Mouse (Mus musculus) frontal cortex, adult 2 months (tissue): ENCODE results near the gene Ica1. TPM values are rescaled to one million over a fixed set of nuclear protein-coding genes. Genes with fewer than 3 reads are reported as not detected.
A peak's percentile ranks its signal among the peaks of the same experiment; 100 is the strongest.

Experiments used
- DNase-seq, 2 experiments: peaks; one replicate each; pipeline ENCODE4 v3.0.0; 2022; ENCODE audit warnings: low spot score in 1 of 2; ENCODE audit errors: extremely low spot score in 1 of 2
- polyA plus RNA-seq: library from polyadenylated mRNA; depleted of rRNA; stranded (reverse); fragments of >200 nt; gene quantifications from 2 replicates; pipeline ENCODE4 v1.2.3, GENCODE M21; 2012

The Ica1 gene
- polyA plus RNA-seq, 1 experiment: 40.2 TPM

DNA sequence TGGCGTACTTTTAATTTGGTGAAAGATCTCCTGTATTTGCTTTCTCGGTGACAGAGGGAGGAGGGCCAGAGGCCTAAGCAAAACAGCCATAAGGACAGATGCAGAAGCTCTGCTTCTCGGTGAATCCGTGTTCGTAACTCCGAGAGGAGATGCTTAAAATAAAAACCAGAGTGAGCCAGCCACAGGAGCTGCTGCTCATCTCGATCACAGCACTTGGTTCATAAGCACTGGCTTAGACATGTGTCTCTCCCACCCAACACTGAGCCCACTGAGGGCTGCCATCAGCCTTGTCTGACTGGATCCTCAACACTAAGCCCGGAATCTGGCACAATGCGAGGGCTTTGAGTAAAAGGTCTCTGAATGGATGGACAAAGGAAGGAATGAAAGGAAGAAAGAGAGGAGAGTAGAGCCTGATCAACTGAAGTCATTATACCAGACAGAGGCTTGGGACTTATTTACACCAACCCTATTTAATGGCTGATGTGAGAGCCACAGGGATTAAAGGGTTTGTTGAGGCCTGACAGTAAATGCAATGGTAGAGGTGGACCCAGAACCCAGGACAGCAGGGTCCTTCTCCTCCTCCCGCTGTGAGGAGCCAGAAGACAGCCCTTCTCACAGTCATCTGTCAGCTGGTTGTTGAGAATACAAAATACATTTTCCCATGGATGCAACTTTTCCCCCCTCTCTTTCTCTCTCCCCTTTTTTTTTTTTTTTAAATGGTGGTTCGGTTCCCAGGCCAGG lies 85.0 kb downstream of the Ica1 start:
- DNase-seq: peak; percentile 21 to 45

DNA sequence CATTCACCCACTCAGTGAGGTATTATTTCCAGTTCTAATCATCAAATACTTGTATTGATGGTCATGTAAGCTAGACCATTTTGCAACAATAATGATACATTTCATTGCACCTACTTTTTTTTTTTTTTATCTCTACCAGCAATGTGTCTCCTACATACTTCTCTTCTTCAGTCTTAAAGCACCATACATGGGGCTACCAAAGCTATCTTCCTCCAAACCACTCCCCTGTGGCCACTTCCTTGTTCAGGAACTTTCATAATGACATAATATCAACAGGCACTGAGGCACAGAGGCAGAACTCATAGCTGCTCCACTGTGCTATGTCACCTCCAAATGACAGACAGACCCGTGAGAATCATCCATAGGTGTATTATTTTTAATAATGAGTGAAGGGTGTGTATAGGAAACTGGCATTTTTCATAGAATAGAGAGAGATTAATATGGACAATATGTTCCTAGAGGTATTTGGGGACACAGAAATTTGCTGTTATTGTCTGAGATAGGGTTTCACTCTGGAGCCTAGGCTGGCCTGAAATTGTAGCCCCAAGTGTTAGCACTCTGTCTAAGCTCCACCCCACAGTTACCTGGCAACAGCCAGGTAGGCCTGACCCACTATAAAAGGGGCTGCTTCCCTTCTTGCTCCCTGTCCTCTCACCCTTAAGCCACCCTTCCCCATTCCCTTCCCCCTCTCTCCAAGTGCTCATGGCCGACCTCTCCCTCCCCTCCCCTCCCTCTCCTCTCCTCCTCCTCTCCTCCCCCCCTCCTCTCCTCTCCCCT lies 86.9 kb downstream of the Ica1 start:
- no peak for DNase-seq

DNA sequence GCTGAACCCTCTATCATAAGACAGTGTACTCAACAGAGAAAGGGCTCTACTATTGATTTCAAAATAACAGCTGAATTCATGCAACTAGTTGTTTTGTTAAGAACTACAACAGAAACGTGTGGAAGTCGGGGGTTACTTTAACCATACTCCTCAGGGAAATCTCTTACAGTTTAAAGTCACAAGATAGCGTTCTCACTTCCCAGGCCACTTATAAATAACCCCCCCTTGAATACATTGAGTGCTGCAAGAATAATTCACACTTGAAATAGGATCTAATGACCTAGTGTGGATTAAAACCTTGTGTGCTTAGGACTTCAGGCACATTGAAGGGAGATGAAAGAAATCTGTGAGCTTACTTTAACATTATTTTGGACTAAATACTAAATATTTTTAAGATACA lies 87.8 kb downstream of the Ica1 start:
- DNase-seq: no peak

DNA sequence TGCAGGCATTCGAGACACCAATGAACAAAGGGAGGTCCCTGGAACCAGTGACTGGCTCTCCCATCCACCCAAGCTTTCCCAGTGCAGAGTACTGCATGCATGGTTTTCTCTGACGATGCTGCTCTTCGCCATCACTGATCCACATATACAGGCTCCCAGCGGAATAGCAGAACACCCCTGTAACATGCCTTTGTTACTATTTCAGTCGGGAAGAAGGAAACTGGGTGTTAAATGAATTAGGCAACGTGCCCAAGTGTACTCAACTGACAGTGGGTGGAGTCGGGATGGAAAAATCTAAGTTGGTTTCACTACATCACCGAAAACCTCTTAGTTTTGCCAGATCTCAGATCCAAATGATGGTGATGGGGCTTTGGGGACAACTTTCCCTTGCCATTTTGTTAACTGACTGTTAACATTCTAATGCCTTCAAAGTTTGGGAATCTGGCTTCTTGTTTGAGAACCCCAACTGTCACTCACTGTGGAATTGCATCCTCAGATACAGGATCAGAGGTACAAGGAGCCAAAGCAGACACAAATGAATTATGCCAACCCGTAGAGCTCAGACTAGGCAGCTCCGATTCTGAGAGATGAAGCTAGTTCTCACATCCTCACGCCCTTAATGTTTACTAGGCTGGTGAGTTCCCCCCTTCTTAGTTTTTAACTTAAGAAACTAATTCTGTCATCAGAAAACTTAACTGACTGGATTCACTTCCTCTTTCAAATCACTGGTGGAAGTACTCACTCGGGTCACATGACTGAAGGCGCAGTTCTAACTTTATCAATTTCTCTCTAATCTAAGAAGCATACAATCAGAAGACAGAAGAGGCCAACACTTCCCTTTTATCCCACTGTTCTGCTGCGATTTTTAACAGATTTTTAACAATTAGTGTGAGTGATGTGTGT lies 91.4 kb downstream of the Ica1 start:
- DNase-seq: peak in 1 of 2 experiments; percentile 69

DNA sequence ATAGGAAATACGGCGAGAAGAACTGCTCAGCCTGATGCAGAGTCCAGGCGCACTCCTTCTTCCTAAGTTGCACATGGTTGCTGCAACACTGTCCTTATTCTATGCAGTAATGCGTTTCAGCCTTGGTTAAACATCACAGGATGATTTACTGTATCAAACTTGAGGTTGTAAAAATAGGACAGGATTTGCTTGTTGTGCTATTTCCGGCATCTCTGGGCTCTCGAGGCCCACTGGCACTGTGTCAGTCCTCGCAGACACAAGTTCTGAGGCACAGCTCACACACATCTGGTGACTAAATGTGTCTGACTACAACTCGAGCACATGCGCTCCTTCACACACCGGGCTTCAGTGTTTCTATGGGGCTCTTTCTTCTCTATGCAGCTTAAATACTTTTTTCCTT lies 94.9 kb downstream of the Ica1 start:
- peak; percentile 57 to 64 for DNase-seq

DNA sequence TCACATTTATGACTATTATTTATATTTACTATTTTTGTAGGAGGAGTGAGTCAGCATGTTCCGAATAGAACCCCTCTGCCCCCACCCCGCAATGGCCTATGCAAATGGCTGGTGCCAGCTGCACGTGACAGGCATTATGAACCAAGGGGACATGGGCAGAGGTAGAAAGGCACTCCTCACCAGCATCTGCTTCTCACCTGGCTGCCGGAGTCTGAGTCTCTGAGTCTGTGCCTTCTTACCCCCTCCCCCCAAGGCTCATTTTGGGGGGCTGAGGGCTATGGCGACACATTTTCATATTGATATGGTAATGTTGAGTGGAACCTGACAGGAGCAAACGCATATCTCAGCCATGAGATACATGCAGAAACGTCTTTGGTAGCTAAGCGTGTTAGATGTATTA lies 97.4 kb downstream of the Ica1 start:
- no peak for DNase-seq

DNA sequence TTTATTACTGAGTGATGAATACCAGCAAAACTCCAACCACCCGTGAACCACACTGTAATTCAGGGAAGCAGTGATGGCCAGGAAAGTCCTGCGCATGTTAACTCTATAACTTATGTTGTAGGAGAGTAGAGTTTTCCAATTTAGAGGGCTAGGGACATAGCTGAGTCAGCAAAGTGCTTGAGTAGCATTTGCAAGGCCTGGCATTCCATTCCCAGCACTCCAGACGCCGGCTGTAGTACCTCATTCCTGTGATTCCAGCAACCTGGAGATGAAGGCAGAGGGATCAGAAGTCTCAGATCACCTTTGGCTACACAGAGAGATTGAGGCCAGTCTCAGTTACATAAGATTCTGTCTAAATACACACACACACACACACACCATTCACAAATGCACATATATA lies 105.3 kb downstream of the Ica1 start:
- no peak for DNase-seq

DNA sequence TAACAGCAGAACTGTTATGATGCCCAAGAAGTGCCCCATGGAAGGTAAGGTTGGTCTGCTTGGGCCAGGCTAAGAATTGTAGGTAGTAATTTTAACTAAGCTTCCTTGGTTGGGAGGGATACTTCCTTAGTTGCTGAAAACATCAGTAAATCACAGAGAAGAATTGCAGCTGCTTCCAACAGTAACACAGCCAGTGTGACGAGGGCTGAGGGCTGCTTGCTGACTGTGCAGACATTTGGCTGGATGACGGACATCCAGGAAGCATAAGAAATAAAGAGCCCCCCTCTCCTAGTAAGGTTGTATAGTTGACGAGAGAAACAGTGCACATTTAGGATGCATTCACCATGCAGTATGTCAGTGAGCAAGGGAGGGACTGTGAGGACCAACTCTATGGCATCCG lies 108.9 kb downstream of the Ica1 start:
- DNase-seq: no peak

DNA sequence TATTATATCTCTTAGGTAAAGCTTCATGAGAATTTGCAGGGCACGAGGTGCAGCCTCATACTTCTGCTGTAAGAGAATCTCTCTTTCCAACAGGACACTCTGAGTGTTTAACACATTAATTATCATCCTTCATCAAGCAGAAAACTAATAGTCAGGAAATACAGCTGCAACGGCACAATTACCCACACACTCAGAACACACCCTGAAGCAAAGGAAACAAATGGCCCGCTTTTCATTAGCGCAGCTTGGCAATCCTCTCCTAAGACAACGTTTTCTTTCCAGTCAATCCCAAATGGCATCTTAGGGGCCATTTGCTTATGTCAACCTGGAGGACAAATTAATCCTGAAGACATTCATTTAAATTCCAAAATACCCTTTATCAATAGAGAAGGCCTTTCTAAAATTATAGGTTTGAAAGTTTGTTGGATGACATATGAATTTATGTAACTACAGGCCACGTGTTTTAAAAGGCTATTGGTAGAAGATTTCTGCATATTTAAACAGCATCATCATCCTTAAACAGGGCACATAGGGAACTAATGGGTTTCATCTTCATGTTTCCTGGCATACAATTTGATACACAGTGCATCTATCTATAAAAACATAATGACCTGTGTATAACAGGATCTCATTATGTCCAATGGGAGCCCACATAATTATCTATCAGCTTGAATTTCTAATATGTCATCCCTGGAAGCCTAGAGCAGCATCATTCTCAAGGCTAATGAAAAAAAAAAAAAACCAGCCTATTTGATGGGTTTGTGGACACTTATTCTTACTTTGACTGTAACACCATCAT lies 110.1 kb downstream of the Ica1 start:
- no peak for DNase-seq

DNA sequence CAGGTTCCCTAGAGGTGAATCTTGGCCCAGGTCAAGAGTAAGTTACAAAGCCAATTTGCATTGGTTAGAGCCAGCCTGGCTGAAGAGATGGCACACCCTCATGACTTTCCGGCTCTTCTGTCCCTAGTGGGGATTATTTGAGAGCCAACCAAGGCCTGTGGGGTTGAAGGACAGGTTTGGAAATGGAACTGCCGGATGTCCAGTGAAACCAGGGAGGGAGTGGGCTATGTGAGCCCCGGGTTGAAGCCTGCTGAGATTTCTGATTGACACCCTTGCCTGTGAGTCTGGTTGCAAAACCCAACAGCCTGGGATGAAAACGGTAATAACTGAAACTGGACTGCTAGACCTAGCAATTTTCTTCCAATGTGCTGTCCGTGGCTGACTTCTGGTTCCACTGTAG lies 112.5 kb downstream of the Ica1 start:
- no peak for DNase-seq

DNA sequence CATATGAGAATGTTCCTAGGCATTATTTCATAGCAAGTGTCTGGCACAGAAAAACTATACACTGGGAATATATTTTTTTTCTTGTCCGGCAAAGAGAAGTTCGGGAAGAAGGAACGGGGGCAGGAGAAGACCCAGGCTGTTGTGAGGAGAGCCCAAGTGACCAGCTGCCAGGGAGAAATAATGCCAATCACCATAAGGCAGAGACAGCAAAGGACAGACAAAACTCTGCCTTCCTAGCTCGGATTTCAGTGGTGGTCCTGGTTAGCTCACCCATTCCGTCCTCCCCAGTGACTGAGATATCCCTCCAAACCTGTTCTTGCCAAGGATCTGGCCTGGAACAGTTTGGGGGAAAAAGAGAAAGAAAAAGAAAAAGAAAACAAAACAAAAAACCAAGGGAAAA lies 113.3 kb downstream of the Ica1 start:
- no peak for DNase-seq

DNA sequence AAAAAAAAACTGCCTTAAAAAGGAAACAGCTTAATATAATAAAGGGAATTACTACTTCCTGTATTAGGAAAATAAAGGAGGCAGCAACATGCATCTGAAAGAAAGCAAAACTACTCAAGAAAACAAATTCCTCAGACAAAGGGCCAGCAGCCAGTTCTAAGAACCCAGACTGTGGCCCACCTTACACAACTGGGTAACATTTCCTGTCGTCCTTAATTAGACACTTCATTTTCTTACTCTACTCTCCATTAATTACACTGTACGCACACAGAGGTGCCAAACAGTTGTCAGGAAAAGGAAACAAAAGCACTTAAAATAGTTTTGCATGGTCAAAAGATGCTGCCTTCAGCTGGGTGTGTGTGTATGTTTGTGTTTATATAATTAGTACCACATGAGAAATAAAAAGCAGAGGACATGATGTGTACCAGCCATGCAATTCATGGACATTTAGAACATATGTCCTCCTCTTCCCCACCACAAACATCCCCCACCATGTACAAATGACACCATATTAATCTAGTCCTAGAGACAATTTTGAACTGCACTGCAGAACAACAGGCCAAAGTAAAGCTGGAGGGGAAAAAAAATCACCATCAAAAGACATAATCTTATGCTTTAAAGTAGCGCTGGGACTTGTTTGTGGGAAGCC lies 115.1 kb downstream of the Ica1 start:
- DNase-seq: no peak

DNA sequence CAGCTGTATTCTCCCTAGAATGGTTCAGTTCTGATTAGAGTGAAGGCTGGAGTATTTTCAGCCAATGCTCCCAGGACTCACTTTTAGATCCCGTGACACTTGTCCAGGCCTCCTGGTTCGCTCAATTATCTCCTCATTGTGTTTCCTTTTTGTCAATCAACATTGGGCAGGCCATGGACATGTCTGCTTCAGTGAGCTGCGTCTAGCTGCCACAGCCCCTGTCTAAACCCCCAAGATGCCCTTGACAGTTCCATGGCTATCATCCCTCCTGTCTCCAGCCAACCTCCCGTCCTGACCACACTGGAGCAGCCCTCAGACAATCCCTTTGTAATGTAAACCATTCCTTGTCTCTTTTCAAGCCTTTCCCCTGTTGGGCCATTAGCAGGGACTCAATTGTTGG lies 116.9 kb downstream of the Ica1 start:
- DNase-seq: no peak

DNA sequence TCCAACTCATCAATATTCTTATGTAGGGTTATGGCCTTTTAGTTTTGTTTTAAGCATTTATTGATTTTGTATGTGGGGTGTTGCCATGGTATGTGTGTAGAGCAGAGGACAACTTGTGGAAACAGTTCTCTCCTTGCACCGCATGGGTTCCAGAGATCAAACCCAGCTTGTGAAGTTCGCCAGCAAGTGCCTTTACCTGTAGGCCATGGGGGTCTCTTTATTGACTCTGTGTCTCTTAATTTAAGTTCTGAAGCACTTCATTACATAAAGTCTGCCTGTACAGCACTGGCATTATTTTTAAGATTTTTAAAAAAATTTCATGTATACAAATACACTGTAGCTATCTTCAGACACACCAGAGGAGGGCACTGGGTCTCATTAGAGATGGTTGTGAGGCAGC lies 118.2 kb downstream of the Ica1 start:
- no peak for DNase-seq

DNA sequence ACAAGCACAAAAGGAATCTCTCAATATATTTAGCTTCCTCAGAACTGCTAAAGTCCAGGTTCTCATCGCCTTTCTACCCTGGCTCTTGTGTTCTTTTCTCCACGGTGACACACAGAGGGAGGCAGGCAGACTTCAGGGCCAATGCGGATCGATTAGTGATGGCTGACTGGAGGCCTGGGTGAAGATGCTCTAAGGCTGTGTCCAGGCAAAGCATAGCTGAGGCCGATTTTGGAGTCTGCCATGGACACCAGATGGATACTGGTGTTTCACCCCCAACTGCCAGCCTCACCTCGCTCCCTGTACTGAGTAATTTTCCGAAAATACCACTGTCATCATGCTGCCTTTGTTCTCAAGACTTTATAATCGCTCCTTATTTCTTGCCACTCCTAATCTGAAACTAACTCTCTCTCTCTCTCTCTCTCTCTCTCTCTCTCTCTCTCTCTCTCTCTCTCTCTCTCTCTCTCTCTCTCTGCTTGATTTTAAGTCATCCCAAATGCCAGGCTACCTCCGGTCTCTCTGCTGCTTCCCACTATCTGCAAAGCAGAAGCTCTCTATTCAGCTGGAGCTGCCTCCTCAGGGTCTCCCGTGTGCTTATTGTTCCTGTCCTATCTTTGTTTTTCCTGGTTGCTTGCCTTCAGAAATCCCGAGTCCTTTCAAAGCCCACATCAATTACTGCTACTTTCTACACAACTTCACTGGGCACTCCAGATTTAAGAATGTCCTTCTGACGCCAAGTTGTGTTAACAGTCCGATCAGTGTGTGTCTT lies 118.9 kb downstream of the Ica1 start:
- DNase-seq: no peak

DNA sequence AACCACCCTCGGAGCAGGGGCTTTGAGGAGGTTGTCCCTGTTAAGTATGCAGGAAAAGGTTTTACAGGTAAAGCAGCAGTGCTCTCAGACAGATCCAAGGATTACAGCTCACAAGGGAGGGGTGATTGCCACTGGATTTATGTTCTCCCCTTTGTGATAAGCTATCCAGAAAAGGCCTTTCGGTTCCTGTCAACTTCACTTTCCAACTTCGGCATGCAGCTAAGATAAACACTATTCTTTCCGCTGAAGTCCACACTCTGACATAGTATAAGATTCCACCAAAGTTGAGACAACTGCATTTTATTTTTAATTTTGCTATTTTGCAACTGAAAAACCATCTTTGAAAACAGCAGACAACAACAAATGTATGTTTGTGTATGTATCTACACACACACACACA lies 119.9 kb downstream of the Ica1 start:
- no peak for DNase-seq

DNA sequence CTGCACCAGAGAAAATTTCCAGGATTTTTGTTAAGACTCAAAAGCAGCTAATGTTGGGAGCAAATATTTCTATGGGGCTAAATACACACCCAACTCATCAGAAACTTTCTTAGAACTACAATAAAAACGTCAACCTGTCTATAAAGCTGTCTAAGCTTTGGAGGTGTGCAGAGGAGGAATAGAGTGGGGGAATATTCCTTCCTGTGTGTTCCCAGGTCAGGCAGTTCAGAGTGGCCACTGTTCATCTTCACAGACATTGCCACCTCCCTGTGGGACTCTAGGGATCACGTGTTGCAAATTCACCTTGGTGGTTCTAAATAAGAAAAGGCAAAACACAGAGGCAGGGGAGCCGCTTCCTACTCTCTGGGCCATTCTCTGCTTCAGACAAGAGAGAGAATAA lies 120.8 kb downstream of the Ica1 start:
- no peak for DNase-seq

DNA sequence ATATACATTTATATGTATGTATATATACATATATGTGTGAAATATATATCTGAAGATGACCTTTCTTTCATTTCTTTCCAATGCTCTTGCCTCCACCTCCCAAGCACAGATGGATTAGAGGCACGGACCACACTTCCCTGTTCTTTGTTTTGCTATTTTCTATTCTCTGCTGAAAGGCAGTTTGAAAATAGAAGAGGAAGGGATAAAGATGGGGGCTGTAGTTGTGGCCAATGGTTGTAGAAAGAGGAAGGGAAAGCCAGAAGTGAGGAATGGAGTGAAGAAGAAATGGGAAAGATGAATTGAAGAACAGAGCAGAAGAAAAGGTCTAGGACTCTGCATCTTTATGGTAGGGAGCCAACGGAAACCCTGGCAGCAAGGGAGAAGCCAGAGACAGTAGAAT lies 122.8 kb downstream of the Ica1 start:
- no peak for DNase-seq

DNA sequence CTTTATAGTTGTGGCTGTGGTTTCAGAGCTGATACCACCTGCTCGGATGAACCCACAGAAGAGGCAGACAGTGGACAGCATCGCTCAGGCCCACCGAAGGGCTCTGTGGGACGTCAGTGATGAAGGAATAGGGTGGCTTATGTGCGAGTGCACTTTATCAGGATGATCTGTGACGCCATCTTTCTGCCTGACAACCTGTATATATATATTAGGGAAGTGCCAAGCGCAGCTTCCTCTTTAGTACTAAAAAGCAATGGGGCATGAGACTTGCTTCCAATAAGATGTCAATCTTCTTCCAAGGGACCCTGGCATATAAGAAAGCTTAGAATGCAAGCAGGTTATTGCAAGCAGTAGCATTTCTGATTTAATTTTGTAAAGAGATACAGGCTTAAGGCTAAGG lies 127.9 kb downstream of the Ica1 start:
- no peak for DNase-seq
